Mouse (Mus musculus): ENCODE measurements around the gene Tent5b.

The Tent5b gene

GRCm38 (mm10) chr4:133498160-133498724 is 18.3 kb downstream of the Tent5b start, which contains the start of gene Trnp1:
Gene Trnp1, minus strand, starts transcription at chr4:133498550.
- peak; percentile 95 for DNase-seq (ENCODE audit: low read depth, low spot score)

- no peak for DNase-seq (ENCODE audit: low read depth, low spot score)
These were observed 21.6 kb downstream of the Tent5b start for GRCm38 (mm10) chr4:133501514-133501913.

GRCm38 (mm10) chr4:133504300-133504699 is 24.4 kb downstream of the Tent5b start:
- DNase-seq (ENCODE audit: low read depth, low spot score) = no peak

GRCm38 (mm10) chr4:133504755-133505485 is 25.0 kb downstream of the Tent5b start:
- DNase-seq (ENCODE audit: low read depth, low spot score) = no peak

GRCm38 (mm10) chr4:133506573-133506972 is 26.6 kb downstream of the Tent5b start:
- no peak for DNase-seq (ENCODE audit: low read depth, low spot score)

GRCm38 (mm10) chr4:133508990-133509389 is 29.1 kb downstream of the Tent5b start:
- DNase-seq (ENCODE audit: low read depth, low spot score) = no peak

- DNase-seq (ENCODE audit: low read depth, low spot score) = no peak
These were observed 31.1 kb downstream of the Tent5b start for GRCm38 (mm10) chr4:133511050-133511449.

GRCm38 (mm10) chr4:133512511-133512910 is 32.6 kb downstream of the Tent5b start:
- DNase-seq (ENCODE audit: low read depth, low spot score) = peak; percentile 40

GRCm38 (mm10) chr4:133512972-133513371 is 33.0 kb downstream of the Tent5b start:
- DNase-seq (ENCODE audit: low read depth, low spot score) = peak; percentile 86

GRCm38 (mm10) chr4:133518601-133519368 is 38.9 kb downstream of the Tent5b start, which contains the start of gene Kdf1:
Gene Kdf1, plus strand, starts transcription at chr4:133518963.
- DNase-seq (ENCODE audit: low read depth, low spot score) = peak; percentile 51

GRCm38 (mm10) chr4:133519369-133519665 is 39.4 kb downstream of the Tent5b start:
- peak; percentile 41 for DNase-seq (ENCODE audit: low read depth, low spot score)

GRCm38 (mm10) chr4:133521502-133521901 is 41.6 kb downstream of the Tent5b start:
- no peak for DNase-seq (ENCODE audit: low read depth, low spot score)

GRCm38 (mm10) chr4:133527788-133528187 is 47.9 kb downstream of the Tent5b start:
- no peak for DNase-seq (ENCODE audit: low read depth, low spot score)

GRCm38 (mm10) chr4:133532777-133533176 is 52.8 kb downstream of the Tent5b start:
- DNase-seq (ENCODE audit: low read depth, low spot score) = no peak

- peak; percentile 40 for DNase-seq (ENCODE audit: low read depth, low spot score)
These were observed 56.1 kb downstream of the Tent5b start for GRCm38 (mm10) chr4:133536081-133536480.

GRCm38 (mm10) chr4:133536652-133537051 is 56.7 kb downstream of the Tent5b start:
- no peak for DNase-seq (ENCODE audit: low read depth, low spot score)

All from ZHBTc4 (cell line).